Mouse (Mus musculus): ENCODE results near the gene Prr12.

GRCm38 (mm10) chr7:45086084-45086483 lies 33.4 kb upstream of the Prr12 start:
- TF ChIP-seq CTCF (IDR thresholded peaks at IDR 0.05; ENCODE audit: extremely low read depth, insufficient read length, insufficient replicate concordance, low read depth, low read length) (no peak), POLR2A (IDR thresholded peaks at IDR 0.05; ENCODE audit: low read depth, low read length) (no peak)
